Mouse (Mus musculus): ENCODE measurements around the gene Mtr. TPM values are rescaled to one million over a fixed set of nuclear protein-coding genes. Genes with fewer than 3 reads are reported as not detected.

Gene Mtr
- polyA plus RNA-seq (2016; fragmentation: Nextera tagmentation; extraction: Ambion mirVana): 13.0 and 17.3 TPM in 2 replicates

GRCm38 (mm10) chr13:12257391-12258380 lies at the start of gene Mtr:
Gene Mtr (minus strand): TSS chr13:12258113.
- under 1% methylated on average over 69 of the region's 69 CpGs for WGBS
- H3K36me3 ChIP-seq: peaks cover 8% of the 10 kb centered on the region; the same call in 1 of the 2 replicates
- H3K27me3 ChIP-seq (ENCODE audit: insufficient read depth, poor library complexity, severe bottlenecking): no peaks in the 10 kb centered on the region
- H3K9me3 ChIP-seq: peaks cover 9% of the 10 kb centered on the region
- H3K27ac ChIP-seq: peak within 1 kb of the TSS; percentile 92
- H3K4me3 ChIP-seq: peak within 1 kb of the TSS; percentile 80
- peaks cover 17% of the 10 kb centered on the region for H3K4me1 ChIP-seq (replicated peaks)
- DNase-seq (ENCODE audit: low spot score): peak; percentile 95

- 86% methylated on average over 4 of the region's 4 CpGs for WGBS
- H3K36me3 ChIP-seq: no peaks in the 10 kb centered on the region
- no peaks in the 10 kb centered on the region; the same call in 1 of the 2 replicates for H3K4me1 ChIP-seq (replicated peaks)
Observed at GRCm38 (mm10) chr13:12307286-12307685, 49.4 kb upstream of the Mtr start.

DNA sequence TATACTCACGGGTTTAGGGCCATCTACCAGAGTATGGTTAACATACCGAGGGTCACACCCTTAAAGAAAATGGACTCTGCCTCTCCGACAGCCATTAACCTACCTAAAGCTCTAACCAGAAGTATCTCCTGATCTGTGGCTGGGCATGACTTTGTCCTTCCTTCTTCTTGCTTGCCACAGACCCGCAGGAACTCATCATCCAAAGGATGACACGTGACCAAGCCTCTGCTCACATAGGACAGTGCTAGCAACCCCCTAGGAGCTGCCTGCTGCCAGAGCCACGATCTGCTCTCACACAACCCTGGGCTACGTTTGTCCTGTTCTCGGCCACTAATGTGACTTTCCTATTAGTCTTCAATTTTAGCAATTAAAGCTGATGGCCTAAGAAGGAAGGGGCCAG lies 47.6 kb upstream of the Mtr start:
- no peak overlapping the region for H3K27ac ChIP-seq
- no peak overlapping the region for H3K4me3 ChIP-seq
- 89% methylated on average over 8 of the region's 8 CpGs for WGBS
- no peaks in the 10 kb centered on the region for H3K9me3 ChIP-seq
- no peaks in the 10 kb centered on the region for H3K36me3 ChIP-seq
- H3K4me1 ChIP-seq (replicated peaks): no peaks in the 10 kb centered on the region; the same call in 1 of the 2 replicates
- no peaks in the 10 kb centered on the region for H3K27me3 ChIP-seq (ENCODE audit: insufficient read depth, poor library complexity, severe bottlenecking)
- no peak for DNase-seq (ENCODE audit: low spot score)

More at GRCm38 (mm10) chr13:12307286-12307685, 49.4 kb upstream of the Mtr start:
- Histone ChIP-seq H3K9me3 (no peaks in the 10 kb centered on the region), H3K4me3 (no peak overlapping the region), H3K27ac (no peak overlapping the region), H3K27me3 (ENCODE audit: insufficient read depth, poor library complexity, severe bottlenecking) (no peaks in the 10 kb centered on the region)
- DNase-seq (ENCODE audit: low spot score): no peak

GRCm38 (mm10) chr13:12304991-12305390 lies 47.1 kb upstream of the Mtr start:
- Histone ChIP-seq H3K36me3 (no peaks in the 10 kb centered on the region), H3K4me3 (no peak overlapping the region), H3K4me1 (replicated peaks) (no peaks in the 10 kb centered on the region; the same call in 1 of the 2 replicates), H3K27me3 (ENCODE audit: insufficient read depth, poor library complexity, severe bottlenecking) (no peaks in the 10 kb centered on the region), H3K9me3 (no peaks in the 10 kb centered on the region), H3K27ac (no peak overlapping the region)
- 89% methylated on average over 5 of the region's 5 CpGs for WGBS
- DNase-seq (ENCODE audit: low spot score): no peak

GRCm38 (mm10) chr13:12297777-12298176 lies 39.9 kb upstream of the Mtr start:
- WGBS: 81% methylated on average over 6 of the region's 6 CpGs
- Histone ChIP-seq H3K9me3 (no peaks in the 10 kb centered on the region), H3K4me3 (no peak overlapping the region), H3K27me3 (ENCODE audit: insufficient read depth, poor library complexity, severe bottlenecking) (no peaks in the 10 kb centered on the region), H3K36me3 (no peaks in the 10 kb centered on the region), H3K27ac (no peak overlapping the region), H3K4me1 (replicated peaks) (0 out of 2 replicates have a peak, but pooled peaks cover 4% of the 10 kb centered on the region)
- no peak for DNase-seq (ENCODE audit: low spot score)

DNA sequence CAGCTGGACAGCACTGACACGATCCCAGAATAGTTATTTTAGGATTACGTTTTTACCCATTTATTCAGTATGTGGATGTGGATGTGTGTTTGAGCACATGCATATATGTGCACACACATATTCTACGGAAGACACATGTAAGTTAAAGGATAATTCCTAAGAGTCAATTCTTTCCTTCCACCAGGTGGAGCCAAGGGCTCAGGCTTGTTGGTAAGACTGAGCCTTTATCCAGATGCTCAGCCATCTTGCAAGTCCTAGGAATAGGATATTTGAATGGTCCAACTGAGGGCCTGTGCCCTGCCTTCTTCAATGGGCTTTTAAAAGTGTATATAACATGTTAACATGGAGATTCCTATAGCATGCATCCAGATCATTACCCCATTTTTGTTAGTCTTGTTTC lies 38.8 kb upstream of the Mtr start:
- H3K27me3 ChIP-seq (ENCODE audit: insufficient read depth, poor library complexity, severe bottlenecking): no peaks in the 10 kb centered on the region
- H3K9me3 ChIP-seq: no peaks in the 10 kb centered on the region
- 90% methylated on average over 3 of the region's 3 CpGs for WGBS
- H3K27ac ChIP-seq: no peak overlapping the region
- no peak for DNase-seq (ENCODE audit: low spot score)
- no peaks in the 10 kb centered on the region for H3K36me3 ChIP-seq
- H3K4me3 ChIP-seq: no peak overlapping the region
- H3K4me1 ChIP-seq (replicated peaks): 0 out of 2 replicates have a peak, but pooled peaks cover 4% of the 10 kb centered on the region

- DNase-seq (ENCODE audit: low spot score): no peak
- H3K36me3 ChIP-seq: no peaks in the 10 kb centered on the region
- H3K4me1 ChIP-seq (replicated peaks): 0 out of 2 replicates have a peak, but pooled peaks cover 4% of the 10 kb centered on the region
- H3K27me3 ChIP-seq (ENCODE audit: insufficient read depth, poor library complexity, severe bottlenecking): no peaks in the 10 kb centered on the region
- H3K27ac ChIP-seq: no peak overlapping the region
- WGBS: 90% methylated on average over 7 of the region's 7 CpGs
- no peak overlapping the region for H3K4me3 ChIP-seq
- H3K9me3 ChIP-seq: no peaks in the 10 kb centered on the region
Observed at GRCm38 (mm10) chr13:12293810-12294209, 35.9 kb upstream of the Mtr start.

DNA sequence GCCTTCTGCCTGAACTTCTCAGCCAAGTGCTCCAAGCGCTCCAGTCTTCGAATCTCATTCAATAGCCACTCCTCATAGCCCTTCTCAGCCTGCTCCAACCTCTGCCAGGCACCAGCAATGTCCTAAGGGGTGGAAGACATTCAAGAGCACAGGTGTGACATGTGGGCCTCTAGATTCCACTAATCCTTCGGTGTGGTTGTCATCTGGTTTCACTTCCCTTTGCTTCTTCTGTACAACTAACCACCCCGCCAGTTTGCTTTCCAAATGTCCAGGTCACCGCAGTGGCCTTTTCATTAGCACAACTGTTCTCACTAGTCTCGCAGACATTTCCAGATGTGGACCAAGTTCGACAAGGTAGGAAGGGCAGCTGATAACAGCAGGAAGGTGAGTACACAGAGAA lies 32.8 kb upstream of the Mtr start:
- no peak overlapping the region for H3K27ac ChIP-seq
- WGBS: 87% methylated on average over 7 of the region's 7 CpGs
- H3K4me3 ChIP-seq: no peak overlapping the region
- no peaks in the 10 kb centered on the region for H3K4me1 ChIP-seq (replicated peaks)
- DNase-seq (ENCODE audit: low spot score): no peak
- no peaks in the 10 kb centered on the region for H3K27me3 ChIP-seq (ENCODE audit: insufficient read depth, poor library complexity, severe bottlenecking)
- no peaks in the 10 kb centered on the region for H3K9me3 ChIP-seq
- H3K36me3 ChIP-seq: no peaks in the 10 kb centered on the region

DNA sequence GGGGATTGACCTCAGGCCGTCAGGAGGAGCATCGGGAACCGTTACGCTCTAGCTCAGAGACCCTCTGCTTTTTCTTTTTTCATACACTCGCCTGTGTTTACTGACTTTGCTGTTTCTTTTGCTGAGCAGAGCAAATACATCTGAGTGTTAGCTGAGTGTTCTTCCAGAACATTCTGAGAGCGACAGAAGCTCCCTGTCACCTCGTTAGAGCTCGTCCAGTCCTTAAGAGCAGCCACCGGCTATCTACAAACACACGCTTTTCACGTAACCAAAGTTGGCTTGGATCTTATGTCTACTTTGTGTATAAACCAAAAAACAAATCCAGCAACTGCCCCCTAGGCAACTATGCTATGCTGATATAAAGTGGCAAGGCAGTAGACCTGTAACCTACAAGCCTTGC lies 26.6 kb upstream of the Mtr start:
- Histone ChIP-seq H3K4me1 (replicated peaks) (no peaks in the 10 kb centered on the region), H3K27me3 (ENCODE audit: insufficient read depth, poor library complexity, severe bottlenecking) (no peaks in the 10 kb centered on the region), H3K9me3 (no peaks in the 10 kb centered on the region), H3K4me3 (no peak overlapping the region), H3K27ac (no peak overlapping the region), H3K36me3 (no peaks in the 10 kb centered on the region)
- WGBS: 88% methylated on average over 11 of the region's 11 CpGs
- no peak for DNase-seq (ENCODE audit: low spot score)

DNA sequence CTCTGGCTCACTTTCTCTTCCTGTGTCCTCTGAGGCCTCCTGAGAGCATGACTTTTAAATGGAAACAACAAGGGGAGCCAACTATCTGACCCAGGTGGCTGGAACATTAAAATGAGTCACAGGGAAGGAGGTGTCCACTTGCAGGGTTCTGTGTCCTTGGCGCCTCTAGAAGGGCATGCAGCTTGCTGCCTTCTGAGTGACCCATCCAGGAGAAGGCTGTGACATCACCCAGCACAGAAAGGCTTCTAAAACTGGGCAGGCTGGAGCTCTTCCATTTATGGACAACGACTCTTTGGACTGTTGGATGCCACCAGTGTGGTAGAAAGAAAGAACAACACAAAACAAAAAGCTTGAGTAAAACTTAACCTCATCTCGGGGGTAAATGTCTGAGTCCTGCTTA lies 25.9 kb upstream of the Mtr start:
- Histone ChIP-seq H3K4me3 (no peak overlapping the region), H3K27ac (no peak overlapping the region), H3K9me3 (no peaks in the 10 kb centered on the region), H3K27me3 (ENCODE audit: insufficient read depth, poor library complexity, severe bottlenecking) (no peaks in the 10 kb centered on the region), H3K4me1 (replicated peaks) (no peaks in the 10 kb centered on the region), H3K36me3 (no peaks in the 10 kb centered on the region)
- DNase-seq (ENCODE audit: low spot score): no peak
- WGBS: 87% methylated on average over 3 of the region's 3 CpGs

DNA sequence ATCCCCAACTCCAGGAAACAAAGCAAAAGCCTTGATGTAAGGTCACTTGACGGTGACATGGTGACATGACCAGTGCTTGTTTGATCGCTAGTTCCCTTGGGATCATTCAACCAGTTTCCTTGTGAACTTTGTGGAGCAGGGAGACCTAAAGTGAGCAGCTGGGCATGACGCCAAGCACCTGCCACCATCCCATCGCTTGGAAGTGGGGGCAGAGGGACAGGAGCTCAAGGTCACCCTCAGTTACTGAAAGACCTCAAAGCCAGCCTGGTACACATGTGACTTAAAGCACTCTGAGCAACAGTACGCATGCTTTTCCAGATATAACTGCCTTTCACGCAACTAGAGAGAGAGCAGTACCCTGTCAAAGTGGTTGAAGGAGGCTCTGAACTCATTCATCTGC lies 16.8 kb upstream of the Mtr start:
- no peak overlapping the region for H3K4me3 ChIP-seq
- DNase-seq (ENCODE audit: low spot score): no peak
- H3K9me3 ChIP-seq: peaks cover 3% of the 10 kb centered on the region; the same call in 1 of the 2 replicates
- H3K36me3 ChIP-seq: no peaks in the 10 kb centered on the region
- H3K4me1 ChIP-seq (replicated peaks): no peaks in the 10 kb centered on the region
- WGBS: 82% methylated on average over 6 of the region's 6 CpGs
- H3K27ac ChIP-seq: no peak overlapping the region
- no peaks in the 10 kb centered on the region for H3K27me3 ChIP-seq (ENCODE audit: insufficient read depth, poor library complexity, severe bottlenecking)

GRCm38 (mm10) chr13:12274220-12274619 lies 16.3 kb upstream of the Mtr start:
- no peak for DNase-seq (ENCODE audit: low spot score)
- H3K27ac ChIP-seq: no peak overlapping the region
- H3K27me3 ChIP-seq (ENCODE audit: insufficient read depth, poor library complexity, severe bottlenecking): no peaks in the 10 kb centered on the region
- H3K36me3 ChIP-seq: no peaks in the 10 kb centered on the region
- peaks cover 3% of the 10 kb centered on the region; the same call in 1 of the 2 replicates for H3K9me3 ChIP-seq
- H3K4me3 ChIP-seq: no peak overlapping the region
- no peaks in the 10 kb centered on the region for H3K4me1 ChIP-seq (replicated peaks)
- WGBS: 80% methylated on average over 4 of the region's 4 CpGs

GRCm38 (mm10) chr13:12272953-12273352 lies 15.0 kb upstream of the Mtr start:
- Histone ChIP-seq H3K4me3 (no peak overlapping the region), H3K4me1 (replicated peaks) (no peaks in the 10 kb centered on the region), H3K9me3 (peaks cover 3% of the 10 kb centered on the region; the same call in 1 of the 2 replicates), H3K36me3 (no peaks in the 10 kb centered on the region), H3K27me3 (ENCODE audit: insufficient read depth, poor library complexity, severe bottlenecking) (no peaks in the 10 kb centered on the region), H3K27ac (no peak overlapping the region)
- no peak for DNase-seq (ENCODE audit: low spot score)
- 47% methylated on average over 3 of the region's 3 CpGs for WGBS
